Mouse (Mus musculus): ENCODE results near the gene Phgdh. TPM values are rescaled to one million over a fixed set of nuclear protein-coding genes. Genes with fewer than 3 reads are reported as not detected.

The Phgdh gene
- polyA plus RNA-seq, 1 experiment from 2014 or later = 156 TPM

GRCm38 (mm10) chr3:98340818-98341594 is 1.2 kb upstream of the Phgdh start:
- no peak overlapping the region for H3K4me2 ChIP-seq
- no peaks in the 10 kb centered on the region for H3K27me3 ChIP-seq (replicated peaks)
- H3K36me3 ChIP-seq = no peaks in the 10 kb centered on the region
- H3K27ac ChIP-seq (replicated peaks) = no peak overlapping the region
- ATAC-seq (ENCODE audit: low FRiP score) = no peak
- no peak overlapping the region for H3K4me3 ChIP-seq (replicated peaks)
- WGBS = 90% methylated on average over 17 of the region's 17 CpGs
- H3K4me1 ChIP-seq = peaks cover 30% of the 10 kb centered on the region
- H3K9me3 ChIP-seq (replicated peaks) = no peaks in the 10 kb centered on the region
- H3K9ac ChIP-seq (replicated peaks) = no peak overlapping the region

- Histone ChIP-seq H3K9me3 (replicated peaks) (no peaks in the 10 kb centered on the region), H3K27ac (replicated peaks) (peak overlapping the region; percentile 38), H3K27me3 (replicated peaks) (no peaks in the 10 kb centered on the region), H3K4me1 (peaks cover 34% of the 10 kb centered on the region), H3K4me3 (replicated peaks) (peak overlapping the region; percentile 58), H3K4me2 (peak overlapping the region; percentile 99), H3K9ac (replicated peaks) (peak overlapping the region; percentile 58), H3K36me3 (no peaks in the 10 kb centered on the region)
- peak; percentile 56; the same call in 1 of the 2 replicates for ATAC-seq (ENCODE audit: low FRiP score)
- WGBS = under 1% methylated on average over 46 of the region's 46 CpGs
Observed at GRCm38 (mm10) chr3:98339097-98339705, 589 bp downstream of the Phgdh start.

GRCm38 (mm10) chr3:98338584-98339041 is 1.2 kb downstream of the Phgdh start:
- Histone ChIP-seq H3K4me3 (replicated peaks) (peak overlapping the region; percentile 58), H3K4me2 (peak overlapping the region; percentile 99), H3K9ac (replicated peaks) (peak overlapping the region; percentile 58), H3K36me3 (no peaks in the 10 kb centered on the region), H3K27me3 (replicated peaks) (no peaks in the 10 kb centered on the region), H3K9me3 (replicated peaks) (no peaks in the 10 kb centered on the region), H3K27ac (replicated peaks) (peak overlapping the region; percentile 38), H3K4me1 (peaks cover 34% of the 10 kb centered on the region)
- 5% methylated on average over 15 of the region's 15 CpGs for WGBS
- ATAC-seq (ENCODE audit: low FRiP score) = peak; percentile 15; the same call in 1 of the 2 replicates

GRCm38 (mm10) chr3:98336661-98337654 is 2.8 kb downstream of the Phgdh start:
- H3K9ac ChIP-seq (replicated peaks) = no peak overlapping the region
- peak overlapping the region; percentile 6; the same call in 1 of the 2 replicates for H3K4me3 ChIP-seq (replicated peaks)

GRCm38 (mm10) chr3:98335886-98336285 is 3.9 kb downstream of the Phgdh start:
- WGBS = 66% methylated on average over 7 of the region's 7 CpGs
- Histone ChIP-seq H3K9ac (replicated peaks) (no peak overlapping the region), H3K4me1 (peaks cover 34% of the 10 kb centered on the region), H3K9me3 (replicated peaks) (no peaks in the 10 kb centered on the region), H3K27me3 (replicated peaks) (no peaks in the 10 kb centered on the region), H3K27ac (replicated peaks) (peak overlapping the region; percentile 25; the same call in 1 of the 2 replicates), H3K4me3 (replicated peaks) (no peak overlapping the region), H3K36me3 (0 out of 2 replicates have a peak, but pooled peaks cover 6% of the 10 kb centered on the region), H3K4me2 (peak overlapping the region; percentile 99)
- no peak for ATAC-seq (ENCODE audit: low FRiP score)

More at GRCm38 (mm10) chr3:98336661-98337654, 2.8 kb downstream of the Phgdh start:
- Histone ChIP-seq H3K4me1 (peaks cover 34% of the 10 kb centered on the region), H3K27ac (replicated peaks) (peak overlapping the region; percentile 48; the same call in 1 of the 2 replicates), H3K36me3 (0 out of 2 replicates have a peak, but pooled peaks cover 6% of the 10 kb centered on the region), H3K9me3 (replicated peaks) (no peaks in the 10 kb centered on the region), H3K4me2 (peak overlapping the region; percentile 99), H3K27me3 (replicated peaks) (no peaks in the 10 kb centered on the region)
- peak; percentile 37 for ATAC-seq (ENCODE audit: low FRiP score)
- 52% methylated on average over 22 of the region's 22 CpGs for WGBS

GRCm38 (mm10) chr3:98335331-98335730 is 4.5 kb downstream of the Phgdh start:
- Histone ChIP-seq H3K27me3 (replicated peaks) (no peaks in the 10 kb centered on the region), H3K36me3 (0 out of 2 replicates have a peak, but pooled peaks cover 6% of the 10 kb centered on the region), H3K27ac (replicated peaks) (0 out of 2 replicates have a peak overlapping the region, but pooled peaks have one; percentile 25), H3K9me3 (replicated peaks) (no peaks in the 10 kb centered on the region), H3K4me1 (peaks cover 34% of the 10 kb centered on the region), H3K4me3 (replicated peaks) (no peak overlapping the region), H3K4me2 (peak overlapping the region; percentile 99; the same call in 1 of the 2 replicates), H3K9ac (replicated peaks) (no peak overlapping the region)
- ATAC-seq (ENCODE audit: low FRiP score) = no peak

GRCm38 (mm10) chr3:98334010-98334409 is 5.8 kb downstream of the Phgdh start:
- no peak overlapping the region for H3K27ac ChIP-seq (replicated peaks)
- no peak overlapping the region for H3K4me3 ChIP-seq (replicated peaks)
- H3K36me3 ChIP-seq = 0 out of 2 replicates have a peak, but pooled peaks cover 6% of the 10 kb centered on the region
- H3K27me3 ChIP-seq (replicated peaks) = no peaks in the 10 kb centered on the region
- no peak for ATAC-seq (ENCODE audit: low FRiP score)
- H3K9me3 ChIP-seq (replicated peaks) = no peaks in the 10 kb centered on the region
- 85% methylated on average over 2 of the region's 2 CpGs for WGBS
- peaks cover 25% of the 10 kb centered on the region for H3K4me1 ChIP-seq
- H3K4me2 ChIP-seq = no peak overlapping the region
- no peak overlapping the region for H3K9ac ChIP-seq (replicated peaks)

- 44% methylated on average over 9 of the region's 9 CpGs for WGBS
- Histone ChIP-seq H3K27ac (replicated peaks) (no peak overlapping the region), H3K4me2 (no peak overlapping the region), H3K9ac (replicated peaks) (no peak overlapping the region), H3K4me1 (0 out of 2 replicates have a peak, but pooled peaks cover 8% of the 10 kb centered on the region), H3K4me3 (replicated peaks) (no peak overlapping the region), H3K36me3 (no peaks in the 10 kb centered on the region), H3K27me3 (replicated peaks) (no peaks in the 10 kb centered on the region), H3K9me3 (replicated peaks) (no peaks in the 10 kb centered on the region)
- peak; percentile 46; the same call in 1 of the 2 replicates for ATAC-seq (ENCODE audit: low FRiP score)
Observed at GRCm38 (mm10) chr3:98324235-98324634, 15.6 kb downstream of the Phgdh start.

GRCm38 (mm10) chr3:98322209-98322608 is 17.6 kb downstream of the Phgdh start:
- H3K4me3 ChIP-seq (replicated peaks) = no peak overlapping the region
- H3K9ac ChIP-seq (replicated peaks) = no peak overlapping the region
- H3K9me3 ChIP-seq (replicated peaks) = no peaks in the 10 kb centered on the region
- H3K4me1 ChIP-seq = peaks cover 13% of the 10 kb centered on the region; the same call in 1 of the 2 replicates
- no peaks in the 10 kb centered on the region for H3K27me3 ChIP-seq (replicated peaks)
- no peak for ATAC-seq (ENCODE audit: low FRiP score)
- no peak overlapping the region for H3K4me2 ChIP-seq
- 97% methylated on average over 5 of the region's 5 CpGs for WGBS
- H3K27ac ChIP-seq (replicated peaks) = no peak overlapping the region
- H3K36me3 ChIP-seq = no peaks in the 10 kb centered on the region

GRCm38 (mm10) chr3:98319190-98319589 is 20.6 kb downstream of the Phgdh start:
- Histone ChIP-seq H3K4me1 (peaks cover 11% of the 10 kb centered on the region; the same call in 1 of the 2 replicates), H3K9me3 (replicated peaks) (no peaks in the 10 kb centered on the region), H3K27me3 (replicated peaks) (no peaks in the 10 kb centered on the region), H3K36me3 (no peaks in the 10 kb centered on the region), H3K4me3 (replicated peaks) (no peak overlapping the region), H3K27ac (replicated peaks) (peak overlapping the region; percentile 78), H3K9ac (replicated peaks) (no peak overlapping the region), H3K4me2 (no peak overlapping the region)
- ATAC-seq (ENCODE audit: low FRiP score) = peak; percentile 87
- WGBS = 37% methylated on average over 2 of the region's 2 CpGs

- Histone ChIP-seq H3K4me1 (peaks cover 8% of the 10 kb centered on the region; the same call in 1 of the 2 replicates), H3K27ac (replicated peaks) (peak overlapping the region; percentile 41; the same call in 1 of the 2 replicates), H3K4me2 (no peak overlapping the region), H3K36me3 (no peaks in the 10 kb centered on the region), H3K4me3 (replicated peaks) (no peak overlapping the region), H3K9me3 (replicated peaks) (no peaks in the 10 kb centered on the region), H3K27me3 (replicated peaks) (no peaks in the 10 kb centered on the region), H3K9ac (replicated peaks) (no peak overlapping the region)
- WGBS = 50% methylated on average over 3 of the region's 3 CpGs
- ATAC-seq (ENCODE audit: low FRiP score) = no peak
Observed at GRCm38 (mm10) chr3:98317143-98317542, 22.6 kb downstream of the Phgdh start.
